Mouse (Mus musculus) olfactory bulb, adult 2 months (tissue): ENCODE measurements around the gene Bpifc.

Experiments used
- CTCF ChIP-seq: fragments of 200-500 bp; IDR thresholded peaks from 2 replicates; pipeline ENCODE4 v1.5.1; 2012; ENCODE audit warnings: low read depth, mild to moderate bottlenecking, low read length, moderate library complexity; ENCODE audit not compliant: insufficient read depth
- POLR2A ChIP-seq: fragments of 200-500 bp; IDR thresholded peaks from 2 replicates; pipeline ENCODE4 v1.6.1; 2012; ENCODE audit warnings: mild to moderate bottlenecking, low read depth, low read length, moderate library complexity; ENCODE audit not compliant: insufficient read depth

GRCm38 (mm10) chr10:86052818-86053522 lies 41.3 kb upstream of the Bpifc start:
- no peak for TF ChIP-seq CTCF
- no peak for TF ChIP-seq POLR2A
